Mouse (Mus musculus) cerebellum, adult (tissue): ENCODE results near the gene Mpv17l2.
A peak's percentile ranks its signal among the peaks of the same experiment; 100 is the strongest.

Experiments
- ATAC-seq: cut with Nextera tagmentation; 2 replicates; pipeline ENCODE4 v1.9.2; 2017; ENCODE audit warnings: mild to moderate bottlenecking, moderate library complexity, mixed read lengths; ENCODE audit not compliant: insufficient number of reproducible peaks, low FRiP score, low TSS enrichment

Gene Mpv17l2

DNA sequence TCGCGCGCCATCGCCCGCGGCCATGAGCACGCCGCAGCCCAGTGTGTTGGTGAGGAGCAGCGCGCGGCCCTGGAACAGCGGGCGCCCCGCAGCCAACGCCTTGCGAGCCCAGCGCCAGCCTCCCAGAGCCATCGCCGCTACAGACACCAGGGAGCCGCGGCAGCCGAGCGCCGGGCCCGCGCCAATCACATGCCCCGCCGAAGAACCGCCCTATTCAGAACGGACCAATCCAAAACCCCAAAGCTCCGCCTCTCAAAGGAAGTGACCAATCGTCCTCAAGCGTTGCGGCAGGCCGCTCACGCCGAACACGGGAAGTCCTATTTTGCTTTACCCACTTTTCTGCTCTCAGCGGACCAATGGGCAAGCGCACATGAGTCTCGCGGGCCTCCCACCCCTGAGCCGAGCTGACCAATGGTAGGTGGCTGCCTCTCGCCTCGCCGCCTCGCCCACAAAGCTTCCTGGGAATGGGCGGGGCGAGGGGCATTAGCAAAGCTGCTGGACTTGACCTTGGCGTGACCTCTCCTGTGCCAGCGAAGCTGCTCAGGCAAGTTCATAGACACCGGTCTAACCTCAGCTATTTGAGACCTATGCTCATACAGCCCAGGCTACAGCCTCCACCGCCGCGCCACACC is at the start of gene Mpv17l2:
Gene Mpv17l2 (minus strand): TSS at position 172 of the 632 bp plus-strand sequence.
- peak; percentile 91 for ATAC-seq

DNA sequence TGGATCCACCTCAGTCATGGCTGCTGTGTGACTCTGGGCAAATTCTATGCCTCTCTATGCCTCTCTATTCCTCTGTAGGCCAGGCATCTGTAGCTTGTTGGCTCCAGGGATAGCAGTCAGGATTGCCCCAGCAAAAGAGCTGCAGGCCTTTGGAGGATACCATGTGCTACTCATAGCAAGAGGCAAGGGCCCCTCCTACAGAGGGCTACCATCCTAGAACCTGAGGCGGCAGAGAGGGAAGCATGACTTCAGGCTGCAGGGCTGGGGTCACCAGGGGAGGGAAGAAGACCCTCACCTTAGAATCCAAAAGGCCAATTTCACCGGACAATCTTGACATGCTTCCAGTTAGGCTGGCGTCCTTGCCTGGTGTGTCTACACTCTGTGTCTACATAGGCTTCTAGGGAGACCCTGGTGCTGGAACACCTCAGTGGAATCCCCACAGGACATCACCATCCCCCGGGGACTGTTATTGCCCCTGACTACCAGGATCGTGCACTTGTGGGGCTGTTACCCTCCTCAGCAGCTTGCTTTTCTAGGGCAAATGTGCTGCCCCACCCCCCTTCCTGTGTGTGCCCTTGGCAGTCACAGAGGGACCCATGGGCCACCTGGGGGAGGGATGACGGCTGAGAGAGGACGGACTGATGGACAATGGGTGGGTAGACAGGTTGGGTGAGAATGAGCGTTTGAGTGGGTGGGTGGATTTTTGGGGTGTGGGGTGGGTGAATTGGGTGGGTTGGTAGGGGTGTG is 48.4 kb upstream of the Mpv17l2 start:
- ATAC-seq = no peak

DNA sequence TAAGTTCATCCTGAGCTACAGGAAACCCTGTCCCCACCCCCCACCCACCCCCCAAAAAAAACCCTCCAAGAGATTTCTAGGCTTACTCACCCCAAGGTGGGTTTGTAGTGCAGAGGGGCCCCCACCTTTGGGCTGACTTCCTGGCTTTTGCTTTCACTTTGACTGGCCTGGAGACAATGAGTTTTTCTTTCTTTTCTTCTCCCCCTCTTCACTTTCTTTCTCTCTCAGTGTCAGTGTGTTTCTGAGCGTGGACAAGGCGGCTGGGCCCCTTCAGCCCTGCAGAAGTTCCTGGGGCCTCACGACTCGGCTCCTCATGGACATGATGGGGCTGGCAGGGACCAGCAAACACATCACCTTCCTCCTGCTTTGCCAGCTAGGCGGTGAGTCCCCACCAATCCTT is 47.5 kb upstream of the Mpv17l2 start, which contains the start of gene Il12rb1:
Gene Il12rb1 (plus strand): TSS at position 211 of the 400 bp plus-strand sequence.
- no peak for ATAC-seq

DNA sequence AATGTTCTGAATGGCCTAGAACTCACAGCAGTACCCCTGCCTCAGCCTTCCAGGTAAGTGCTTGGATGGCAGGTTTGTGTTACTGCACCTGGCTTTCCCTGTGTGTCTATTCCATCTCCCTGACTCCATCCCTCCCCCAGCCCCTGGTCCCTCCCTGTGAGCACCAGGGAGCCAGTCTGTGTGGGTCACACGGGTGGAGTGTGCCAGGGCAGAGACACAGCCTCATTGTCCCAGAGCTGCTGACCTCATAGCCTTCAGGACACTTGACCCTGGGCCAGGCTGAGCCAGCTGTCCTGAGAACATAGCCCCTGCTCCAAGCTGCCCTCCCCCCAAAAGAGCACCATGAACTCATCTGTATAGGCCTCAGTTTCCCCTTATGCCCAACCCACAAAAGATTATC is 46.6 kb upstream of the Mpv17l2 start:
- no peak for ATAC-seq

DNA sequence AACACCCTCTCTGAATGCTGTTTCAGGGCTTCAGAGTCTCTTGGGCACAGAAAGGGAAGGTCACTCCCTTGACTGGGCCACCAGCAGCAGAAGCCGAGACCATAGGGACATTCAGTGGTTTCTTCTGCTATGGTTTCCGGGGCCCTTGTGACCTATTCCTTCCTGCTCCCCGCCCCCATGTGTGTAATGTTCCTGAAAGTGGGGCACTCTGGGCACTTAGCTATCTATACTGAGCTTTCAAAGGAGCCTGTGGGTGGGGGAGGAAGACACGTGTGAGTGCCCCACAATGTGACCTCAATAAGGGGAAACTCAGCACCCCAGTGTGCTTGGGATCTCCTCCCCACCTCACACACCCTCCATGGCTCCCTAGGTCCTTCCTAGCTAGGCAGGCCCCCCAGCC is 45.8 kb upstream of the Mpv17l2 start:
- ATAC-seq = no peak

DNA sequence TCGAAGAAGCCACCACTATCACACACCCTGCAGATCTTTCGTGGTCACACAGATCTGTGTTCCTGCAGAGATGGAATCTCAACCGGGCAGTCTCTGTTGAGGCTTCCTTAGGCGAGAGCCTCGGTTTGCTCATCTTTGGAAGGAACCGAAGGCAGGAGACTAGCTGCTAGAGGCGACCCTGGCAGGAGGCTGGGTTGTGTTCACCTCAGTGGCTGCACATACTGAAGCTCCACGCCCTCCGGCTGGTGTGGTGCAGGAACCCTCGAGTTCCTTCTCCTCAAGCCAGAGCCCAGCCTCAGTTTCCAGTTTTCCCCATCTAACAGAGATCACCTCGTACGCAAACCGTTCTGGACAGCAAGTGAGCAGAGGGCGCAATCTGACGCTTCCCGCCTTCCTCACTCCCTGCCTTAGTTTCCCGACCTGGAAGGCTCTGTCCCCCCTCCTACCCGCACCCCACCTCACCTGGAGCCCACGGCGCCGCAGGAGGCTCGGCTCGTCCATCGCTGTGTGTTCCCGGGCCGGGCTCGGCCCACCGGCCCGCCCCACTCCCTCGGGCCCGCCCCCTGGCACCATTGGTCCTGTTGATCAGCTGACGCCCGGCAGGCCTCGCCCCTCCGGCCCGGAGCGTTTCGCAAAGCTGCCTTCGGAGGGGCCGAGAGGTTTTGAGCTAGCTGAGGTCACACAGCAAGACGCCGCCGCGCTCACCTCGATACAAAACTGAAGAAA is 43.9 kb upstream of the Mpv17l2 start, which contains the start of gene Mast3:
Gene Mast3 (minus strand): TSS at position 574 of the 726 bp plus-strand sequence.
- no peak; the same call in 1 of the 2 replicates for ATAC-seq

DNA sequence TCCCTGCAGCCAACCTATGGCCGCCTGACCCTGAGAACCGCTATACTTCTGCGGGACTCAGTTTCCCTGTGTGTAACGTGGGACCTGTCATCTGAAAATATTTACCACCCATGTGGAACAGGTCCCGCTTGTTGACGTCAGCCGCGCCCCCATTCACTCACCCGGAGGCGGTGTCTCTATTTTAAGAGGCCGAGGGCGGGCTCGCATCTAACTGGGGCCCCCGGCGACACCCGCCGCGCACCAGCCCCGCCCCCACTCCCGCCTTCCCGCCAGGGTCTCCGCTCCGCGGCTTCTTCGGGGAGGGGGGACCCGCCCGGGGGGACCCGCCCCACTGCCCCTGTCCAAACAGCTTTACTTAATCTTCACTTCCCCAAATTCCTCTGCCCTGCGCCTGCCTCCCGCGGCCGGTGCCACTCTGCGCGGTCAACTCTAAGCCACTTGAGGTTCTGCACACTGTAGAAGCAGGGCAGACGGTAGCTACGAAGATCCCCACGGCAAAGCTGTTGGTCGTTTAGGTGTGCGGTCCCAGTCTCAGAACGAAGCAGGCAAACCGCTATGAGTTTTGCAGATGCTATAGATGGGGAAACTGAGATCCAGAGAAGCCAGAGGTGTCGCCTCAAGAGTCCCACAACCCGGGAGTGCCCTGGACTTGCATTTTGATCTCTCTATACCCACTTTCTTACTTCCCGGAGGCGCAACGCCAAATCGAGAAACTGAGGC is 43.2 kb upstream of the Mpv17l2 start:
- no peak for ATAC-seq

DNA sequence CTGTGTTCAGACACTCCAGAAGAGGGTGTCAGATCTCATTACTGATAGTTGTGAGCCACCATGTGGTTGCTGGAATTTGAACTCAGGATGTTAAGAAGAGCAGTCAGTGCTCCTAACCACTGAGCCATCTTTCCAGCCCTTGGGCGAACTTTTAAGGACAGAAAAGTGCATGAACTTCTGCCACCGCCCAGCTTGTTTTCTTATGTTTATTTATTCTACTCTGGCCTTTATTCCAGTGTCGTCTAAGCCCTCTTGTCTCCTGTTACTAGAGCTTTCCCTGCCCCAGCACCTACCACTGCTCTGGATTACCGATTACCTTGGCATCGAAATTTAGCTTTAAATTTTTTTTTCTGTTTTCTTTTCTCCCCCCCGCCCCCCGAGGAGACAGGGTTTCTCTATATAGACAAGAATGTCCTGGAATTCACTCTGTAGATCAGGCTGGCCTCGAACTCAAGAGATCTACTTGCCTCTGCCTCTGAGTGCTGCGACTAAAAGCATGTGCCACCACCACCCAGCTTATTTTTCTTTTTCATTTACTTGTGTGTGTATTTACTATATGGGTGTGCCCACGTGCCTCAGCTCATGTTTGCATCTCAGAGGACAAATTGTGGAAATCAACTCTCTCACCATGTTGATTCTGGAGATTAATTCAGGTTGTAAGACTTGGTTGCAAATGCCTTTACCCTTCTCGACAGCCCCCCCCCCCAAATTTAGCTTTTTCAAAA is 42.2 kb upstream of the Mpv17l2 start:
- no peak for ATAC-seq

DNA sequence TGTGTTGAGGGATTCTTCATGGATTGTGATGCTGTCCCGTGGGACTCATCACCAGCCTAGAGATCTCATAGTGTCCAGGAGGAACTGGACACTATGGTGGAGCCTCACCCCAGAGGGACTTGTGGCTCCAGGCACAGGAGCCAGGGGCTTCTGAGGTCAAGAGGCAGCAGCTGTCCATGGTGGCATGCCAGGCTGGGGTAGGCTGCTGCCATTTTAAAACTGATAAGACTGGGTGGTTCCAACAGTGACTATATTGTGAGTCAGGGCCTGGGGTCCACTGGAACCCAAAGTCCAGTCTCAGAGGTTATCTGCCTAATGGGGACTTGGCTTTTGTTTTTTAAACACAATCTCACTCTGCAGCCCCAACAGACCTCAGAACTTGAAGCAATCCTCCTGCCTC is 41.1 kb upstream of the Mpv17l2 start:
- ATAC-seq = no peak

DNA sequence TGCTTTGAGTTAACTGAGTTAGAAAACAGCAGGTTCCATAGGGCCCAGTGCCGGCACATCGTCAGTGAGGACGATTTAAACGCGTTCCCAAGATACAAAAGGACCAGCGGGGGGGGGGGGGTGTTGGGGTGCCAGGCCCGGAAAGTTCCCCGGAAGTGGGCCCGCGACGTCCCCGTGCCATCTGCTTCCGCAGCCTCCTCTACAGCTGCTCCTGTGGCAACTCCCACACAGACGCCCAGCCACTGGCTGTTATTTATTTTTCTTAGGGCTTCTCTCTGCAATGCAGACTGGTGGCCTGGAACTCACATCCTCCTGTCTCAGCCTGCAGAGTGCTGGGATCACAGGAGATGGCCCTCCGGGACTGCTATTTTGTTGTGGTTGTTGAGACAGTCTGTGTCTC is 40.4 kb upstream of the Mpv17l2 start:
- ATAC-seq = no peak

DNA sequence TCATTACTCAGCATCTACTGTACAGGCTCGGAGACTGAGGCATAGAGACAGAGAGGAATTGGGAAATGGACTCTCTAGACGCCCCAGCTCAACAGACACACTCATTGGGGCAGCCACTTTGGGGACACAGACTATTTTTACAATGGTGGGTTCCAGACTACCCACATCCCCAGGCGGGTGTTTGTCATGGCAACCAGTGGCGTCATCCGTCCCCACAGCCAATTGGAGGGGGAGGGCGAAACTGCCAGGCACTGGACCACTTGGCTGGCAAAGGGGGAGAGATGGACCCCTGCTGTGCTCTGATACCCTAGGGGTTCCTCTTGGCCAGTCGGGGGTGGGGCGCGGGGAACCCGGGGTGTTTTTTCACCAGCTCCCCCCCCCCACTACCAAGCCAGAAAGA is 39.9 kb upstream of the Mpv17l2 start:
- ATAC-seq = no peak

DNA sequence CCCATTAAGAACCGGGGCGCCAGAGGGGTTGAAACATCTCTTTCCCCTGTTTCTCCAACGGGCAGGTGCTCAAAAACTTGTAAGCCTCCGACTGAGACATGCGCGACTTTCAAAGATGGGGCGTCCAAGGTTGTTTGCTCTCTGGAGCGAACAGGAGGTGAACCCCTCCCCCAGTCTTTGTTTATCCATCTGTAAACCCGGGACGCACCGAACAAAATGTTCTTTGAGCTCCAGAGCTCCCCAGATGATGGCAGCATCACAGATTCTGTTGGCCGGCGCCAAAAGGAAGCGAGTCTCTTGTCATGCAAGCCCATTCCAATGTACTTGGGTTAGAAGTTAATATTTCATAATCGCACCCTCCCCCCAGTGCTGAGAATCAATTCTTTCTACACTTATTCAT is 37.5 kb upstream of the Mpv17l2 start:
- ATAC-seq = no peak

DNA sequence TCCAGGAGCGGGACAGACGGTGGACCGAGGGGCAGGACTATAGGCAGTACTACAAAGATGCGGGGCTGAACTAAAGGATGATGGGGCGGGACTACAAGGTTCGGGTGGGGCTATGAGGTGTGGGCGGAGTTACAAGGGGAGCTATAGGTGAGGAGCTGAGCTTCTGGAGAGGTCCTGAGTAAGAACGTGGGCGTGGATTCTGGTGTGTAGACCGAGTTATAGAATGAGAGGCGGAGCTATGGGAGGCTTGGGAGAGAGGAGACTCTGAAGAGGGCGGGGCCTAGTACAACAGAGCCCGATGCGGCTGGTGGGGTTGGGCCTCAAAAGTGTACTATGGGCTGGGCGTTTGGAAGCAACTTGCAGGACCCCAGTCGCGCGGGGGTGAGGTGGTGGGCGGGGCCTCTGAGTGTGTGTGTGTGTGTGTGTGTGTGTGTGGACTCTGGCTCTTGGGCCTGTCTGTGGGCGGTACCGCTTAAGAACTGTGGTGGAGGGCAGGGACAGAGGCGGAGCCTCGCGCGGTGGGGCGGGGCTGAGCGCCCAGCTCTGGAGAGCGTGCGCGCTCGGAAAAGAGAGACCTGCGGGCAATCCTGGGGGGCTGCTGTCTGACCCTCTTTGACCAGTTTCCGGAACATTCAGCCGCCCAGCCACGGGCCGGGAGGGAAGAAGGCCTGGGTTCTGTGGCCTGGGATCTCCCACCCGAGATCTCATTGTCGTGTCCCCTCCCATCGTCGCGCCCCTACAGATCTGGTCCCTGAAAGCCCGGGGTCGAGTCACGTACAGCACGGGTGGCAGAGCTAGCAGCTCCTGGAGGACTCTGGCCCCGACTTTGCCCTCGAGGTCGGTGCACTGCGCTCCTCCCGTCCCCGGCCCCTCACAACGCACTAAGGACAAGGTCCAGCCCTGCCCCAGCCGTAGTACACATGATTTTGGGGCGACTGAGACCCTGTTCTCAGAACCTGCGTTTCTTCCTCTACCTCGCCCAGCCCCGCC is 36.6 kb upstream of the Mpv17l2 start:
- ATAC-seq = peak; percentile 50

DNA sequence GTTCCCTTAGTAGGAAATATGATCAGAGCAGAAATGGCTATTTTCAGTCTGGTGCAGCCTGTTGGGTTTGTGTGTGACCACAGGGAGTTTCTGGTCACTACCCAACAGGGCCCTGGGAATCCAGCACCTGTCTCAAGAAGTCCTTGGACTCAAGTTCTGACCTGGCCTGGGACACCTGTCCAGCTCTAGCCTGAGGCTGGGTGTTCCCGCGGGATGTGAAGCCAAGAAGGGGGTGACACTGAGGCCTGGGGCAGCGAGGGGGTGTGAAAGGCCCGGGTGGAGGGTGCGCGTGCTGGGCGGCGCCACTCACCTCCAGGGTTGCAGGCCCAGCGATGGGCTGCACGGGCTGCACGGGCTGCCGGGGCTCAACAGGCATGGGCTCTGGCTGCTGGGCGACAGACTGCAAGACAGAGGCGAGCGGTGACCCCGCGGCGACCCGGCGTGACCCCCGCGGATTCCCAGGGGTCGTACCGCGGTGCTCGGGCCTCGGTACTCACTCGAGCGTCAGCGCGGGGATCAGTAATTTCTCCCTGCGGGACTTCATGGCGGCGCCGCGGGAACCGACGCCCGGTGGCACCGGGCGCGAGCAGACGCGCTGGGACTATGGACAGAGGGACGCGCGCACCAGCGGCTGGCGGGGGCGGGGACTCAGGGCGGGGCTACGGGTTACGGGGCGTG is 35.8 kb upstream of the Mpv17l2 start:
- ATAC-seq = no peak

DNA sequence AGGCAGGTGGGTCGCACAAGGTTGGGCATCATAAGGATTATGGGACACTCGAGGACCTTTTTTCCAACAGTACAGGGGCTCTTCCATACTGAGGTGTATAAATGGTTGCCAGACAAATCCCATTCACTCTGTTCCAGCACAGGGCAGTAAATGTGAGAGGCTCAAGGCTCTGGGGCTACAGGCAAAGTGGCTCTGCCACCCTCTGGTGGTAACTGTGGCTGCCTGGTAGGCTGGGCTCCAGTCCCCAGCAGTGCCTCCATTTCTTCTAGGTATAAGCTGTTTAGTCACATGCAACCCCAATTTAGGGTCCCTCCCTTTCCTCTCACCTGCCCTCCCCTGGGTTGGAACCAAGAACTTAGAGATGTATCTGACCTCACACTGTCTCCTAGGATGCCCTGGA is 34.6 kb upstream of the Mpv17l2 start:
- no peak for ATAC-seq

DNA sequence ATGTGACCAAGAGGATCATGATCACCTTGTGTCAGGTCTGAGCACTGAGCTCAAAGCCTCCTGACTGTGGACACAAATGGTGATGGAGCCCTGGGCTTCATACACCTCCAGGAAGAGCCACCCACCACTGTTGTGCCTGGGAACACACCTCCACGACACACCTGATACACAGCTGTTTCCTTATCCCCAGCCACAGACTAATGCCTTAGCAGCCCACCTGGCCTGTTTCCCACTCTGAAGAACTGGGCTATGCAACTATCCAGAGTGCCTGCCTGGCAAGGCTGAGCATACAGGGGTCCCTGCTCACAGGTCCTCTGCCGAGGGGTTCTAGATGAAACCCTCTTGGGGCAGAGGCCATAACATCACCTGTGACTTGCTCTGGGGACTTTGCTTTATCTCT is 33.5 kb upstream of the Mpv17l2 start:
- ATAC-seq = no peak

DNA sequence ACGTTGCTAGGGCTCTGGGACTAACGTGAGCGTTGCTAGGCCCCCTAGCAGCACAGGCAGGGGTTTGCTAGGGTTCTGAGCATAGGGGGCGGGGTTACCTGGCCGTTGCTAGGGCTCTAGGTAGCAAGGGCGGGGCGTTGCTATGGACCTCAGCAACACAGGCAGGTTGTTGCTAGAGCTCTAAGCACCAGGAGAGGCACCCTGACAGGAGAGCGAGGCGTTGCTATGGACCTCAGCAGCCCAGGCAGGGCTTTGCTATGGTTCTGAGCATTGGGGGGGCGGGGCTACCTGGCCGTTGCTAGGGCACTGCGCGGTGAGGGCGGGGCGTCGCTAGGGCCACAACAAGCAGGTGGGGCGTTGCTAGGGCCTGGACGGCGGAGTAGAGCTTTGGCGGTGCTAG is 32.0 kb upstream of the Mpv17l2 start:
- peak; percentile 1; the same call in 1 of the 2 replicates for ATAC-seq

DNA sequence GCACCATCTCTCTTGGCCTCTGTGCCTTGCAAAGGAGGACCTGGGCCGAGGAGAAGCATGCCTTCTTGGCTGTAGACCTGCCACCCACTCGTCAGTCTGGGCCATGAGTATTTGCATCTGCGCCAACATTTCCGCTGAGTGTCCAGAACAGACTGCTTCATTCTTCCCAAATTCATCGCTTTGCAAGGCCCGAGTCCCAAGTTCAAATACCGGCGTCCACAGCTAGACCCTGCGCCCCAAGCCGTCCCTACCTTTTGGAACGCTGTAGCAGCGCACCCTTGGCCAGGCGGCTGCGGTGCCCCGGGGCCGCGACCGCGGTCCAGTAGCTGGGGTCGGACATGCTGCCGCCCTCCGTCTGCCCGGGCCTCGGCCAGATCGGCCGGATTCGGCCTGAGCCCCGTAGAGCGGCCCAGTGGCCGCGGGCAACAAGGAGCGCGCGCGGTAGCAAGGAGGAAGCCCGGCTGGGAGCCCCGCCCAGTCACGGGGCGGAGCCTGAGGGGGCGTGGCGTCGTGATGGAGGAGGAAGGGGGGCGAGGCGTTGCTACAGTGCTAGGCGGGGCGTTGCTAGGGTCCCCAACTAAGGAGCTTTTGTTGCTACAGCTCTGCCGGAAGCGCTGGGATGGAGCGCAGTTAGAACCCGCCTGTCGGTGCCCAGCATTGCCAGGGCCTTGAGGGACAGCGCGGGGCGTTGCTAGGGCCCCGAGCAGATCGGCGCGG is 31.4 kb upstream of the Mpv17l2 start:
- peak; percentile 28 for ATAC-seq
